Mouse (Mus musculus) midbrain, embryonic 15.5 days (tissue): ENCODE results near the gene Ift81. TPM values are rescaled to one million over a fixed set of nuclear protein-coding genes. Genes with fewer than 3 reads are reported as not detected.

Experiments
- ATAC-seq: fragments of 200-750 bp; cut with Nextera tagmentation; replicated peaks from 2 replicates; pipeline ENCODE4 v1.8.0; 2017; ENCODE audit warnings: moderate TSS enrichment
- H3K27ac ChIP-seq: fragments of 300-500 bp; sonication (generic); 2 replicates; pipeline ENCODE4 v1.5.1; 2015; ENCODE audit warnings: mild to moderate bottlenecking, inconsistent platforms
- H3K27me3 ChIP-seq: fragments of 300-500 bp; sonication (generic); replicated peaks from 2 replicates; pipeline ENCODE4 v1.6.1; 2015; ENCODE audit warnings: inconsistent platforms
- H3K36me3 ChIP-seq: fragments of 300-500 bp; sonication (generic); replicated peaks from 2 replicates; pipeline ENCODE4 v1.6.1; 2015; ENCODE audit warnings: inconsistent platforms
- H3K4me1 ChIP-seq: fragments of 300-500 bp; sonication (generic); 2 replicates; pipeline ENCODE4 v1.6.1; 2015; ENCODE audit warnings: inconsistent platforms
- H3K4me2 ChIP-seq: fragments of 300-500 bp; sonication (generic); 2 replicates; pipeline ENCODE4 v1.6.1; 2015; ENCODE audit warnings: inconsistent platforms, mild to moderate bottlenecking, moderate library complexity
- H3K4me3 ChIP-seq: fragments of 300-500 bp; sonication (generic); 2 replicates; pipeline ENCODE4 v1.5.1; 2015; ENCODE audit warnings: mild to moderate bottlenecking, inconsistent platforms
- H3K9ac ChIP-seq: fragments of 300-500 bp; sonication (generic); 2 replicates; pipeline ENCODE4 v1.6.1; 2015; ENCODE audit warnings: mild to moderate bottlenecking, inconsistent platforms
- H3K9me3 ChIP-seq: fragments of 300-500 bp; sonication (generic); 2 replicates; pipeline ENCODE4 v1.6.1; 2016; ENCODE audit warnings: inconsistent platforms
- WGBS: fragments of 180-500 bp; shearing (Covaris S2); methylation state at CpG from one replicate; pipeline ENCODE4 v1.1.7; 2015; ENCODE audit warnings: mixed read lengths; 5-methylcytosine and 5-hydroxymethylcytosine counted together
- polyA plus RNA-seq: library from polyadenylated mRNA; unstranded; fragments of >200 nt; fragmentation: Nextera tagmentation; extraction: Ambion mirVana; gene quantifications from 2 replicates; pipeline ENCODE4 v1.2.1, GENCODE M21; 2015

Gene Ift81
- polyA plus RNA-seq, 1 experiment from 2014 or later: 75.6 TPM

- Histone ChIP-seq H3K27ac (no peak overlapping the region), H3K27me3 (no peaks in the 10 kb centered on the region), H3K4me2 (no peak overlapping the region), H3K4me3 (no peak overlapping the region), H3K9me3 (no peaks in the 10 kb centered on the region), H3K36me3 (no peaks in the 10 kb centered on the region), H3K9ac (no peak overlapping the region), H3K4me1 (peaks cover 12% of the 10 kb centered on the region)
- no peak for ATAC-seq
Observed at GRCm38 (mm10) chr5:122507396-122507795, 106.9 kb downstream of the Ift81 start.

GRCm38 (mm10) chr5:122506462-122506861 lies 107.9 kb downstream of the Ift81 start:
- H3K9me3 ChIP-seq: no peaks in the 10 kb centered on the region
- ATAC-seq: no peak
- H3K4me2 ChIP-seq: no peak overlapping the region
- H3K4me1 ChIP-seq: peaks cover 12% of the 10 kb centered on the region
- no peaks in the 10 kb centered on the region for H3K36me3 ChIP-seq
- H3K4me3 ChIP-seq: no peak overlapping the region
- no peak overlapping the region for H3K9ac ChIP-seq
- WGBS: 87% methylated on average over 3 of the region's 3 CpGs
- H3K27me3 ChIP-seq: no peaks in the 10 kb centered on the region
- no peak overlapping the region for H3K27ac ChIP-seq

- H3K9me3 ChIP-seq: no peaks in the 10 kb centered on the region
- H3K9ac ChIP-seq: no peak overlapping the region
- no peaks in the 10 kb centered on the region for H3K36me3 ChIP-seq
- H3K4me1 ChIP-seq: peaks cover 12% of the 10 kb centered on the region
- H3K4me2 ChIP-seq: no peak overlapping the region
- ATAC-seq: no peak
- H3K4me3 ChIP-seq: no peak overlapping the region
- no peaks in the 10 kb centered on the region for H3K27me3 ChIP-seq
- 83% methylated on average over 5 of the region's 5 CpGs for WGBS
- H3K27ac ChIP-seq: no peak overlapping the region
Observed at GRCm38 (mm10) chr5:122505554-122505953, 108.8 kb downstream of the Ift81 start.

GRCm38 (mm10) chr5:122503760-122504119 lies 110.6 kb downstream of the Ift81 start:
- peak overlapping the region; percentile 99; the same call in 1 of the 2 replicates for H3K27ac ChIP-seq
- H3K9me3 ChIP-seq: no peaks in the 10 kb centered on the region

GRCm38 (mm10) chr5:122503015-122503759 lies 111.1 kb downstream of the Ift81 start:
- 28% methylated on average over 15 of the region's 15 CpGs for WGBS
- H3K4me1 ChIP-seq: peaks cover 33% of the 10 kb centered on the region

More at GRCm38 (mm10) chr5:122503760-122504119, 110.6 kb downstream of the Ift81 start:
- Histone ChIP-seq H3K27me3 (no peaks in the 10 kb centered on the region), H3K9ac (no peak overlapping the region), H3K36me3 (no peaks in the 10 kb centered on the region), H3K4me2 (no peak overlapping the region), H3K4me3 (no peak overlapping the region), H3K4me1 (peaks cover 28% of the 10 kb centered on the region)
- WGBS: 20% methylated on average over 4 of the region's 4 CpGs
- ATAC-seq: no peak

GRCm38 (mm10) chr5:122502077-122502941 lies 112.0 kb downstream of the Ift81 start, which contains the start of gene Atp2a2:
TSS of gene Atp2a2 (minus strand) at chr5:122502225.
- peak within 1 kb of the TSS; percentile 98 for H3K4me3 ChIP-seq
- H3K27me3 ChIP-seq: no peaks in the 10 kb centered on the region
- no peaks in the 10 kb centered on the region for H3K36me3 ChIP-seq
- peak; percentile 95 for ATAC-seq
- H3K9me3 ChIP-seq: no peaks in the 10 kb centered on the region
- H3K27ac ChIP-seq: peak within 1 kb of the TSS; percentile 99
- peak within 1 kb of the TSS; percentile 72 for H3K4me2 ChIP-seq
- WGBS: under 1% methylated on average over 87 of the region's 113 CpGs
- peak within 1 kb of the TSS; percentile 93 for H3K9ac ChIP-seq
- H3K4me1 ChIP-seq: peaks cover 39% of the 10 kb centered on the region

More at GRCm38 (mm10) chr5:122503015-122503759, 111.1 kb downstream of the Ift81 start:
- peak overlapping the region; percentile 99 for H3K27ac ChIP-seq
- H3K9me3 ChIP-seq: no peaks in the 10 kb centered on the region
- H3K9ac ChIP-seq: peak overlapping the region; percentile 93
- H3K27me3 ChIP-seq: no peaks in the 10 kb centered on the region
- no peaks in the 10 kb centered on the region for H3K36me3 ChIP-seq
- H3K4me2 ChIP-seq: peak overlapping the region; percentile 72
- H3K4me3 ChIP-seq: peak overlapping the region; percentile 98
- peak; percentile 31 for ATAC-seq

GRCm38 (mm10) chr5:122501101-122502076 lies 112.9 kb downstream of the Ift81 start:
- peak; percentile 40 for ATAC-seq
- Histone ChIP-seq H3K4me1 (peaks cover 46% of the 10 kb centered on the region), H3K9me3 (no peaks in the 10 kb centered on the region), H3K27me3 (no peaks in the 10 kb centered on the region), H3K36me3 (no peaks in the 10 kb centered on the region; the same call in 1 of the 2 replicates), H3K4me3 (peak overlapping the region; percentile 98), H3K9ac (peak overlapping the region; percentile 88), H3K27ac (peak overlapping the region; percentile 99), H3K4me2 (peak overlapping the region; percentile 56)
- under 1% methylated on average over 112 of the region's 113 CpGs for WGBS

GRCm38 (mm10) chr5:122500563-122500962 lies 113.8 kb downstream of the Ift81 start:
- Histone ChIP-seq H3K27me3 (no peaks in the 10 kb centered on the region), H3K36me3 (no peaks in the 10 kb centered on the region; the same call in 1 of the 2 replicates), H3K4me3 (peak overlapping the region; percentile 98), H3K4me1 (peaks cover 54% of the 10 kb centered on the region), H3K27ac (peak overlapping the region; percentile 99), H3K4me2 (peak overlapping the region; percentile 56), H3K9ac (peak overlapping the region; percentile 88), H3K9me3 (no peaks in the 10 kb centered on the region)
- 33% methylated on average over 5 of the region's 5 CpGs for WGBS
- no peak for ATAC-seq

Other genes with a start within 250 kb of the Ift81 start
- 42.9 and 47.7 TPM in 2 replicates for gene Gpn3, start 242.6 kb downstream of the Ift81 start, polyA plus RNA-seq
- 149 and 162 TPM in 2 replicates for gene Fam216a, start 242.2 kb downstream of the Ift81 start, polyA plus RNA-seq
- gene Arpc3, start 222.6 kb downstream of the Ift81 start, polyA plus RNA-seq: 146 and 148 TPM in 2 replicates
- gene Anapc7, start 192.8 kb downstream of the Ift81 start, polyA plus RNA-seq: 51.2 and 54.5 TPM in 2 replicates
- gene Atp2a2, start 112.3 kb downstream of the Ift81 start, polyA plus RNA-seq: 46.3 and 47.7 TPM in 2 replicates
- gene P2rx7, start 29.4 kb upstream of the Ift81 start, polyA plus RNA-seq: 2.9 and 3.0 TPM in 2 replicates
- 14.5 and 14.7 TPM in 2 replicates for gene P2rx4, start 93.0 kb upstream of the Ift81 start, polyA plus RNA-seq
- gene Camkk2, start 164.9 kb upstream of the Ift81 start, polyA plus RNA-seq: 66.1 and 69.4 TPM in 2 replicates
- 531 and 544 TPM in 2 replicates for gene Anapc5, start 206.8 kb upstream of the Ift81 start, polyA plus RNA-seq
- gene Rnf34, start 235.5 kb upstream of the Ift81 start, polyA plus RNA-seq: 49.9 TPM in 2 replicates